Mouse (Mus musculus): Measurements from ENCODE around the gene Tmem132a. TPM values are rescaled to one million over a fixed set of nuclear protein-coding genes. Genes with fewer than 3 reads are reported as not detected.

The Tmem132a gene
- total and polyA plus RNA-seq, 3 experiments = 2.9 to 22.9 TPM; not detected in 1

- no peaks in the 10 kb centered on the region for H3K9me3 ChIP-seq (replicated peaks; ENCODE audit: low read length)
- H3K4me3 ChIP-seq (replicated peaks in 1 of 3; ENCODE audit: low read depth in 2 of 3, low read length in 2 of 3, poor library complexity in 1 of 3) = peak overlapping the region; percentile 75 to 85 (median 77)
- H3K27ac ChIP-seq (ENCODE audit: insufficient read depth, low read depth) = peak overlapping the region; percentile 97
- H3K79me2 ChIP-seq (replicated peaks; ENCODE audit: control insufficient read depth, extremely low read depth, insufficient read depth, poor library complexity, severe bottlenecking) = peaks cover 26% of the 10 kb centered on the region
- peak overlapping the region; percentile 74 for H3K9ac ChIP-seq (ENCODE audit: insufficient read depth, low read depth)
- H3K4me2 ChIP-seq (ENCODE audit: insufficient read depth, low read depth, poor library complexity, severe bottlenecking) = peak overlapping the region; percentile 71
- DNase-seq (ENCODE audit: extremely low read depth) = peak; percentile 87
- in situ Hi-C loops (cut with MboI; ENCODE audit: low pct_ligation_motif_present, low pct_unique_long_range_greater_than_20kb, low sequenced_read_pairs) = loop anchor here (5.0 kb wide), 1 partner anchor 35 kb away; no protein-coding TSS in a partner anchor
- H3K4me1 ChIP-seq (ENCODE audit: control insufficient read depth in 1 of 2, insufficient read depth in 2 of 2) = peaks cover 15 to 47% of the 10 kb centered on the region in 2 experiments
- no peaks in the 10 kb centered on the region for H3K27me3 ChIP-seq (replicated peaks)
- dilution Hi-C loops (cut with MboI; ENCODE audit: extremely low pct_ligation_motif_present, extremely low pct_unique_long_range_greater_than_20kb, low sequenced_read_pairs) = no loop called here
- peaks cover 5 to 22% of the 10 kb centered on the region in 2 experiments for H3K36me3 ChIP-seq (replicated peaks in 1 of 2; ENCODE audit: control insufficient read depth in 1 of 2, insufficient read depth in 1 of 2, low read length in 1 of 2)
- TF ChIP-seq MAZ (IDR thresholded peaks at IDR 0.05; ENCODE audit: low read depth, low read length) (no peak), JUN (IDR thresholded peaks at IDR 0.05; ENCODE audit: insufficient read depth, low read depth, low read length) (no peak), ETS1 (conservative IDR thresholded peaks at IDR 0.05; ENCODE audit: low read depth, low read length) (peak; percentile 88), NRF1 (IDR thresholded peaks at IDR 0.05; ENCODE audit: low read depth, low read length) (no peak), ZMIZ1 (IDR thresholded peaks at IDR 0.05; ENCODE audit: low read depth, low read length) (peak; percentile 60; the same call in 1 of the 2 replicates), NELFE (IDR thresholded peaks at IDR 0.05; ENCODE audit: low read depth, low read length) (peak; percentile 26), MXI1 (IDR thresholded peaks at IDR 0.05; ENCODE audit: low read depth, low read length) (peak; percentile 96), POLR2AphosphoS2 (IDR thresholded peaks at IDR 0.05; ENCODE audit: low read depth, low read length) (0 out of 2 replicates have a peak, but pooled peaks have one; percentile 62), MEF2A (IDR thresholded peaks at IDR 0.05; ENCODE audit: borderline replicate concordance, low read depth, low read length) (peak; percentile 61; the same call in 1 of the 2 replicates), TBP (conservative IDR thresholded peaks at IDR 0.05; ENCODE audit: low read depth, low read length) (0 out of 2 replicates have a peak, but pooled peaks have one; percentile 63), SIN3A (IDR thresholded peaks at IDR 0.05; ENCODE audit: low read length) (peak; percentile 89), SMC3 (IDR thresholded peaks at IDR 0.05; ENCODE audit: low read depth, low read length) (no peak), BHLHE40 (IDR thresholded peaks at IDR 0.05; ENCODE audit: low read depth, low read length) (peak; percentile 56), POLR2A (IDR thresholded peaks at IDR 0.05; ENCODE audit: low read depth, low read length) (peak; percentile 45), EP300 (IDR thresholded peaks at IDR 0.05; ENCODE audit: low read length) (peak; percentile 59; the same call in 1 of the 2 replicates), ELF1 (IDR thresholded peaks at IDR 0.05; ENCODE audit: low read depth, low read length) (peak; percentile 44; the same call in 1 of the 2 replicates), GABPA (IDR thresholded peaks at IDR 0.05; ENCODE audit: insufficient replicate concordance, low read depth, low read length) (no peak), MYC (IDR thresholded peaks at IDR 0.05; ENCODE audit: low read depth, low read length) (peak; percentile 55; the same call in 1 of the 2 replicates), RAD21 (IDR thresholded peaks at IDR 0.05; ENCODE audit: low read depth, low read length) (no peak), IRF4 (IDR thresholded peaks at IDR 0.05; ENCODE audit: low read depth, low read length) (peak; percentile 88), CHD1 (IDR thresholded peaks at IDR 0.05; ENCODE audit: low read depth, low read length) (peak; percentile 72; the same call in 1 of the 2 replicates), UBTF (IDR thresholded peaks at IDR 0.05; ENCODE audit: low read depth, low read length) (peak; percentile 66; the same call in 1 of the 2 replicates), ZC3H11A (IDR thresholded peaks at IDR 0.05; ENCODE audit: low read depth, low read length) (no peak), ZNF384 (IDR thresholded peaks at IDR 0.05; ENCODE audit: low read depth, low read length) (no peak), ZKSCAN1 (IDR thresholded peaks at IDR 0.05; ENCODE audit: borderline replicate concordance, low read depth, low read length) (no peak), KAT2A (IDR thresholded peaks at IDR 0.05; ENCODE audit: insufficient replicate concordance, low read length) (no peak), TCF12 (IDR thresholded peaks at IDR 0.05; ENCODE audit: low read depth, low read length) (peak; percentile 41; the same call in 1 of the 2 replicates), E2F4 (IDR thresholded peaks at IDR 0.05; ENCODE audit: insufficient replicate concordance, low read depth, low read length) (no peak), HCFC1 (IDR thresholded peaks at IDR 0.05; ENCODE audit: low read depth, low read length) (peak; percentile 21; the same call in 1 of the 2 replicates), RCOR1 (conservative IDR thresholded peaks at IDR 0.05; ENCODE audit: low read depth, low read length) (0 out of 2 replicates have a peak, but pooled peaks have one; percentile 32), PAX5 (IDR thresholded peaks at IDR 0.05; ENCODE audit: low read length) (no peak), MAFK (IDR thresholded peaks at IDR 0.05; ENCODE audit: insufficient replicate concordance, low read length) (peak; percentile 54; the same call in 1 of the 2 replicates), USF2 (conservative IDR thresholded peaks at IDR 0.05; ENCODE audit: low read depth, low read length) (no peak), JUND (conservative IDR thresholded peaks at IDR 0.05; ENCODE audit: low read depth, low read length) (no peak; the same call in 1 of the 2 replicates), CTCF (conservative IDR thresholded peaks at IDR 0.05 in 1 of 2, IDR thresholded peaks at IDR 0.05 in 1 of 2; ENCODE audit: low read depth in 2 of 2, low read length in 2 of 2) (no peak), MAX (IDR thresholded peaks at IDR 0.05; ENCODE audit: low read length) (peak; percentile 70), USF1 (IDR thresholded peaks at IDR 0.05; ENCODE audit: low read depth, low read length) (no peak)
These were observed 27.8 kb downstream of the Tmem132a start for GRCm38 (mm10) chr19:10841721-10842626.
